Comparison of ENCODE assay signal across 8 mouse cellular contexts in genomic region chr12:110503406-110504144, GRCm38 (mm10). TPM values are rescaled to one million over a fixed set of nuclear protein-coding genes. Genes with fewer than 3 reads are reported as not detected.
A peak's percentile ranks its signal among the peaks of the same experiment; 100 is the strongest.
DNase-seq lines count a peak whose midpoint lies in the region; ATAC-seq and TF ChIP-seq lines count a peak whose summit lies in the region.

No protein-coding gene starts in this region.

- no peak for TF ChIP-seq EP300 in lung, postnatal 0 days (IDR thresholded peaks at IDR 0.05)

- H3K9me3 ChIP-seq in lung, postnatal 0 days (ENCODE audit: low read length), result no peaks in the 10 kb centered on the region

- no peak overlapping the region for H3K4me3 ChIP-seq in lung, postnatal 0 days (ENCODE audit: low read depth, low read length)

- H3K4me2 ChIP-seq in lung, postnatal 0 days (replicated peaks; ENCODE audit: low read depth, low read length), result no peak overlapping the region

- peak; percentile 79 for ATAC-seq in granulocyte monocyte progenitor cell, adult 5-6 weeks (replicated peaks; ENCODE audit: poor library complexity, severe bottlenecking)
- ATAC-seq in lung, postnatal 0 days, result peak; percentile 66
- ATAC-seq in erythroblast, adult 5-6 weeks (replicated peaks; ENCODE audit: low FRiP score, poor library complexity, severe bottlenecking), result no peak

- peak; percentile 65 for DNase-seq in adrenal gland, postnatal 10 days
- DNase-seq in adrenal gland, adult 8-10 months, result no peak
- peak; percentile 30 for DNase-seq in 3T3-L1 (ENCODE audit: low read depth, low spot score)
- peak; percentile 72 for DNase-seq in lung, postnatal 0 days (ENCODE audit: low spot score)
- DNase-seq in cerebellum, postnatal 10 days, result no peak
- no peak for DNase-seq in layer of hippocampus, adult 11-12 months (ENCODE audit: low spot score)

- no peak overlapping the region for H3K27ac ChIP-seq in lung, postnatal 0 days (ENCODE audit: low read length)

- 75% methylated on average over 8 of the region's 8 CpGs for WGBS in lung, postnatal 0 days

- H3K36me3 ChIP-seq in lung, postnatal 0 days (ENCODE audit: insufficient read depth, low read length), result no peaks in the 10 kb centered on the region

- no peaks in the 10 kb centered on the region for H3K27me3 ChIP-seq in lung, postnatal 0 days (replicated peaks; ENCODE audit: insufficient read depth, low read length)

- no peak for TF ChIP-seq CTCF in lung, postnatal 0 days (IDR thresholded peaks at IDR 0.05)

- H3K9ac ChIP-seq in lung, postnatal 0 days (replicated peaks; ENCODE audit: low read depth), result no peak overlapping the region

- H3K4me1 ChIP-seq in lung, postnatal 0 days (ENCODE audit: insufficient read depth, low read depth, low read length), result peaks cover 26% of the 10 kb centered on the region

RNA-seq across cellular contexts. Expression of gene Ppp2r5c, which starts 56.7 kb away (rescaled TPM):
- 100 to 1,000 TPM; 108 to 121 TPM for total RNA-seq in adrenal gland, postnatal 10 days (2021)
- 100 to 1,000 TPM; 106 to 141 (median 127) TPM for total RNA-seq in adrenal gland, adult 8-10 months (2022)
- 106 and 113 TPM in 2 replicates for total RNA-seq in granulocyte monocyte progenitor cell, adult 5-6 weeks (2014; fragmentation: Nextera tagmentation)
- total RNA-seq in granulocyte monocyte progenitor cell, adult 5-6 weeks (2017), result 183 and 215 TPM in 2 replicates
- polyA plus RNA-seq in lung, postnatal 0 days (2015; fragmentation: Nextera tagmentation; extraction: Ambion mirVana), result 102 and 105 TPM in 2 replicates
- 41.1 and 42.6 TPM in 2 replicates for total RNA-seq in erythroblast, adult 5-6 weeks (2015; ENCODE audit: low replicate concordance)
- total RNA-seq in erythroblast, adult 5-6 weeks (2017; ENCODE audit: low replicate concordance), result 60.8 and 61.2 TPM in 2 replicates

Comparison
In these comparisons a context has a peak if more than half of its experiments do, and no peak if none do; other contexts are left out.
1. DNase-seq: peak in adrenal gland, postnatal 10 days (single experiment), 3T3-L1 (single experiment) and lung, postnatal 0 days (single experiment); none in adrenal gland, adult 8-10 months (single experiment), cerebellum, postnatal 10 days (0 of 2) and layer of hippocampus, adult 11-12 months (single experiment).